Mouse (Mus musculus): ENCODE measurements around the gene Gm16253.

- no peak for TF ChIP-seq CTCF (IDR thresholded peaks at IDR 0.05; ENCODE audit: insufficient read depth, low read length)
- TF ChIP-seq POLR2A (IDR thresholded peaks at IDR 0.05; ENCODE audit: borderline replicate concordance, extremely low read depth, low read depth, low read length): no peak
These were observed 36.0 kb upstream of the Gm16253 start for GRCm38 (mm10) chr3:96540740-96541139.

All from lung, adult 2 months (tissue).